Mouse (Mus musculus): ENCODE measurements around the gene Ramp1. TPM values are rescaled to one million over a fixed set of nuclear protein-coding genes. Genes with fewer than 3 reads are reported as not detected.

The Ramp1 gene
- polyA plus RNA-seq, 1 experiment = 16.0 TPM

- Histone ChIP-seq H3K36me3 (replicated peaks; ENCODE audit: low read length) (peaks cover 6% of the 10 kb centered on the region), H3K27me3 (replicated peaks) (no peaks in the 10 kb centered on the region), H3K4me1 (peaks cover 63% of the 10 kb centered on the region), H3K9me3 (no peaks in the 10 kb centered on the region), H3K4me3 (replicated peaks) (peak overlapping the region; percentile 96)
- no peak for TF ChIP-seq FLI1 (IDR thresholded peaks at IDR 0.05; ENCODE audit: low read length)
- no peak for TF ChIP-seq GATA1 (IDR thresholded peaks at IDR 0.05; ENCODE audit: borderline replicate concordance, low read length)
Observed at GRCm38 (mm10) chr1:91248970-91249369, 69.3 kb downstream of the Ramp1 start.

GRCm38 (mm10) chr1:91249564-91250414, 70.2 kb downstream of the Ramp1 start, which contains the start of gene Ube2f:
Gene Ube2f (plus strand): TSS chr1:91250304.
- Histone ChIP-seq H3K4me3 (replicated peaks) (peak within 1 kb of the TSS; percentile 96), H3K4me1 (peaks cover 60% of the 10 kb centered on the region), H3K36me3 (replicated peaks; ENCODE audit: low read length) (peaks cover 14% of the 10 kb centered on the region), H3K27me3 (replicated peaks) (no peaks in the 10 kb centered on the region), H3K9me3 (no peaks in the 10 kb centered on the region)
- TF ChIP-seq GATA1 (IDR thresholded peaks at IDR 0.05; ENCODE audit: borderline replicate concordance, low read length) = no peak
- TF ChIP-seq FLI1 (IDR thresholded peaks at IDR 0.05; ENCODE audit: low read length) = peak; percentile 78; the same call in 1 of the 2 replicates

- H3K4me3 ChIP-seq (replicated peaks) = peak overlapping the region; percentile 96
- TF ChIP-seq FLI1 (IDR thresholded peaks at IDR 0.05; ENCODE audit: low read length) (no peak), GATA1 (IDR thresholded peaks at IDR 0.05; ENCODE audit: borderline replicate concordance, low read length) (no peak)
- peaks cover 59% of the 10 kb centered on the region for H3K4me1 ChIP-seq
- peaks cover 22% of the 10 kb centered on the region for H3K36me3 ChIP-seq (replicated peaks; ENCODE audit: low read length)
- no peaks in the 10 kb centered on the region for H3K9me3 ChIP-seq
- no peaks in the 10 kb centered on the region for H3K27me3 ChIP-seq (replicated peaks)
Observed at GRCm38 (mm10) chr1:91250415-91251147, 71.0 kb downstream of the Ramp1 start.

- H3K36me3 ChIP-seq (replicated peaks; ENCODE audit: low read length) = peaks cover 26% of the 10 kb centered on the region
- H3K4me3 ChIP-seq (replicated peaks) = peak overlapping the region; percentile 96
- no peaks in the 10 kb centered on the region for H3K9me3 ChIP-seq
- no peaks in the 10 kb centered on the region for H3K27me3 ChIP-seq (replicated peaks)
- TF ChIP-seq GATA1 (IDR thresholded peaks at IDR 0.05; ENCODE audit: borderline replicate concordance, low read length) (no peak), FLI1 (IDR thresholded peaks at IDR 0.05; ENCODE audit: low read length) (no peak)
- H3K4me1 ChIP-seq = peaks cover 55% of the 10 kb centered on the region
Observed at GRCm38 (mm10) chr1:91251148-91251650, 71.6 kb downstream of the Ramp1 start.

- Histone ChIP-seq H3K27me3 (replicated peaks) (no peaks in the 10 kb centered on the region), H3K36me3 (replicated peaks; ENCODE audit: low read length) (peaks cover 33% of the 10 kb centered on the region), H3K4me1 (peaks cover 58% of the 10 kb centered on the region), H3K4me3 (replicated peaks) (peak overlapping the region; percentile 83), H3K9me3 (no peaks in the 10 kb centered on the region)
- TF ChIP-seq FLI1 (IDR thresholded peaks at IDR 0.05; ENCODE audit: low read length) = no peak
- TF ChIP-seq GATA1 (IDR thresholded peaks at IDR 0.05; ENCODE audit: borderline replicate concordance, low read length) = no peak
Observed at GRCm38 (mm10) chr1:91251927-91252326, 72.3 kb downstream of the Ramp1 start.

- TF ChIP-seq GATA1 (IDR thresholded peaks at IDR 0.05; ENCODE audit: borderline replicate concordance, low read length) = no peak
- no peak for TF ChIP-seq FLI1 (IDR thresholded peaks at IDR 0.05; ENCODE audit: low read length)
- Histone ChIP-seq H3K36me3 (replicated peaks; ENCODE audit: low read length) (peaks cover 71% of the 10 kb centered on the region), H3K9me3 (no peaks in the 10 kb centered on the region), H3K27me3 (replicated peaks) (no peaks in the 10 kb centered on the region), H3K4me3 (replicated peaks) (no peak overlapping the region), H3K4me1 (peaks cover 38% of the 10 kb centered on the region)
Observed at GRCm38 (mm10) chr1:91257918-91258317, 78.3 kb downstream of the Ramp1 start.

- Histone ChIP-seq H3K36me3 (replicated peaks; ENCODE audit: low read length) (peaks cover 72% of the 10 kb centered on the region), H3K27me3 (replicated peaks) (no peaks in the 10 kb centered on the region), H3K9me3 (no peaks in the 10 kb centered on the region), H3K4me1 (peaks cover 32% of the 10 kb centered on the region), H3K4me3 (replicated peaks) (no peak overlapping the region)
- TF ChIP-seq GATA1 (IDR thresholded peaks at IDR 0.05; ENCODE audit: borderline replicate concordance, low read length) (no peak), FLI1 (IDR thresholded peaks at IDR 0.05; ENCODE audit: low read length) (no peak)
Observed at GRCm38 (mm10) chr1:91259794-91260193, 80.2 kb downstream of the Ramp1 start.

- Histone ChIP-seq H3K36me3 (replicated peaks; ENCODE audit: low read length) (peaks cover 72% of the 10 kb centered on the region), H3K27me3 (replicated peaks) (no peaks in the 10 kb centered on the region), H3K4me1 (peaks cover 22% of the 10 kb centered on the region), H3K4me3 (replicated peaks) (no peak overlapping the region), H3K9me3 (no peaks in the 10 kb centered on the region)
- TF ChIP-seq GATA1 (IDR thresholded peaks at IDR 0.05; ENCODE audit: borderline replicate concordance, low read length) (no peak), FLI1 (IDR thresholded peaks at IDR 0.05; ENCODE audit: low read length) (no peak)
Observed at GRCm38 (mm10) chr1:91262508-91262907, 82.9 kb downstream of the Ramp1 start.

GRCm38 (mm10) chr1:91272260-91272659, 92.6 kb downstream of the Ramp1 start:
- TF ChIP-seq FLI1 (IDR thresholded peaks at IDR 0.05; ENCODE audit: low read length) (no peak), GATA1 (IDR thresholded peaks at IDR 0.05; ENCODE audit: borderline replicate concordance, low read length) (no peak)
- no peaks in the 10 kb centered on the region for H3K27me3 ChIP-seq (replicated peaks)
- H3K4me3 ChIP-seq (replicated peaks) = no peak overlapping the region
- peaks cover 79% of the 10 kb centered on the region for H3K36me3 ChIP-seq (replicated peaks; ENCODE audit: low read length)
- peaks cover 18% of the 10 kb centered on the region for H3K4me1 ChIP-seq
- no peaks in the 10 kb centered on the region for H3K9me3 ChIP-seq

Other genes starting within 250 kb of the Ramp1 start
- gene Prlh, start 226.7 kb upstream of the Ramp1 start, polyA plus RNA-seq (2012; ENCODE audit: insufficient read depth, low replicate concordance) = not detected in 2 replicates
- gene Rab17, start 210.2 kb upstream of the Ramp1 start, polyA plus RNA-seq (2012; ENCODE audit: insufficient read depth, low replicate concordance) = 3.4 TPM in 1 of 2 replicates, not detected in the other
- gene Lrrfip1, start 181.1 kb upstream of the Ramp1 start, polyA plus RNA-seq (2012; ENCODE audit: insufficient read depth, low replicate concordance) = 1.9 and 12.2 TPM in 2 replicates
- 0.07 TPM in 1 of 2 replicates, not detected in the other for gene Rbm44, start 34.7 kb upstream of the Ramp1 start, polyA plus RNA-seq (2012; ENCODE audit: insufficient read depth, low replicate concordance)
- 4.9 and 13.4 TPM in 2 replicates for gene Ube2f, start 70.5 kb downstream of the Ramp1 start, polyA plus RNA-seq (2012; ENCODE audit: insufficient read depth, low replicate concordance)
- 13.6 and 18.3 TPM in 2 replicates for gene Scly, start 118.5 kb downstream of the Ramp1 start, polyA plus RNA-seq (2012; ENCODE audit: insufficient read depth, low replicate concordance)
- gene Espnl, start 142.3 kb downstream of the Ramp1 start, polyA plus RNA-seq (2012; ENCODE audit: insufficient read depth, low replicate concordance) = 0.23 and 0.50 TPM in 2 replicates
- not detected in 2 replicates for gene Klhl30, start 171.2 kb downstream of the Ramp1 start, polyA plus RNA-seq (2012; ENCODE audit: insufficient read depth, low replicate concordance)
- gene Erfe, start 186.6 kb downstream of the Ramp1 start, polyA plus RNA-seq (2012; ENCODE audit: insufficient read depth, low replicate concordance) = 0.04 TPM in 1 of 2 replicates, not detected in the other
- gene Ilkap, start 219.0 kb downstream of the Ramp1 start, polyA plus RNA-seq (2012; ENCODE audit: insufficient read depth, low replicate concordance) = 13.9 and 52.5 TPM in 2 replicates
- gene Hes6, start 234.2 kb downstream of the Ramp1 start, polyA plus RNA-seq (2012; ENCODE audit: insufficient read depth, low replicate concordance) = 41.6 and 60.4 TPM in 2 replicates